Mouse (Mus musculus): ENCODE data around the gene Vmn1r66. TPM values are rescaled to one million over a fixed set of nuclear protein-coding genes. Genes with fewer than 3 reads are reported as not detected.
"Not testable (repeated sequence)": the region's sequence is repeated elsewhere in the genome, so short reads cannot be mapped to it uniquely, and the experiment has no call there.

The Vmn1r66 gene
- 0.04 and 0.05 TPM in 2 replicates for polyA plus RNA-seq (2012; rRNA removed)

GRCm38 (mm10) chr7:10277906-10278305 is at the start of gene Vmn1r66:
TSS of gene Vmn1r66 (minus strand) at chr7:10278006.
- TF ChIP-seq CTCF (IDR thresholded peaks at IDR 0.05; ENCODE audit: control insufficient read depth, insufficient read depth, insufficient replicate concordance, low read depth, low read length) (no peak), POLR2A (IDR thresholded peaks at IDR 0.05; ENCODE audit: control insufficient read depth, low read depth, low read length) (no peak)
- Histone ChIP-seq H3K4me3 (ENCODE audit: control insufficient read depth, low read depth, low read length) (no peak within 1 kb of the TSS), H3K27me3 (ENCODE audit: control insufficient read depth, insufficient read depth, low read length) (no peaks in the 10 kb centered on the region), H3K4me1 (ENCODE audit: control insufficient read depth, insufficient read depth, low read length) (no peaks in the 10 kb centered on the region), H3K27ac (ENCODE audit: control insufficient read depth, insufficient read depth, low read depth, low read length) (no peak within 1 kb of the TSS), H3K36me3 (ENCODE audit: control insufficient read depth, insufficient read depth, low read length) (no peaks in the 10 kb centered on the region)

GRCm38 (mm10) chr7:10325462-10325861 is 47.7 kb upstream of the Vmn1r66 start:
- H3K4me3 ChIP-seq (ENCODE audit: control insufficient read depth, low read depth, low read length); H3K27ac ChIP-seq (ENCODE audit: control insufficient read depth, insufficient read depth, low read depth, low read length); H3K27me3 ChIP-seq (ENCODE audit: control insufficient read depth, insufficient read depth, low read length); H3K36me3 ChIP-seq (ENCODE audit: control insufficient read depth, insufficient read depth, low read length); H3K4me1 ChIP-seq (ENCODE audit: control insufficient read depth, insufficient read depth, low read length): not testable (repeated sequence)

- H3K36me3 ChIP-seq (ENCODE audit: control insufficient read depth, insufficient read depth, low read length): no peaks in the 10 kb centered on the region
- H3K27me3 ChIP-seq (ENCODE audit: control insufficient read depth, insufficient read depth, low read length): no peaks in the 10 kb centered on the region
Measured at GRCm38 (mm10) chr7:10252075-10252474, 25.7 kb downstream of the Vmn1r66 start.

GRCm38 (mm10) chr7:10249146-10249545 is 28.7 kb downstream of the Vmn1r66 start:
- Histone ChIP-seq H3K36me3 (ENCODE audit: control insufficient read depth, insufficient read depth, low read length) (no peaks in the 10 kb centered on the region), H3K27ac (ENCODE audit: control insufficient read depth, insufficient read depth, low read depth, low read length) (no peak overlapping the region), H3K4me3 (ENCODE audit: control insufficient read depth, low read depth, low read length) (no peak overlapping the region), H3K4me1 (ENCODE audit: control insufficient read depth, insufficient read depth, low read length) (no peaks in the 10 kb centered on the region), H3K27me3 (ENCODE audit: control insufficient read depth, insufficient read depth, low read length) (no peaks in the 10 kb centered on the region)
- TF ChIP-seq POLR2A (IDR thresholded peaks at IDR 0.05; ENCODE audit: control insufficient read depth, low read depth, low read length) (no peak), CTCF (IDR thresholded peaks at IDR 0.05; ENCODE audit: control insufficient read depth, insufficient read depth, insufficient replicate concordance, low read depth, low read length) (no peak)

More at GRCm38 (mm10) chr7:10252075-10252474, 25.7 kb downstream of the Vmn1r66 start:
- TF ChIP-seq POLR2A (IDR thresholded peaks at IDR 0.05; ENCODE audit: control insufficient read depth, low read depth, low read length) (no peak), CTCF (IDR thresholded peaks at IDR 0.05; ENCODE audit: control insufficient read depth, insufficient read depth, insufficient replicate concordance, low read depth, low read length) (no peak)
- H3K4me3 ChIP-seq (ENCODE audit: control insufficient read depth, low read depth, low read length): no peak overlapping the region
- H3K4me1 ChIP-seq (ENCODE audit: control insufficient read depth, insufficient read depth, low read length): no peaks in the 10 kb centered on the region
- no peak overlapping the region for H3K27ac ChIP-seq (ENCODE audit: control insufficient read depth, insufficient read depth, low read depth, low read length)

Other genes with a start within 250 kb of the Vmn1r66 start
- not detected in 2 replicates for gene Vmn2r50, start 224.7 kb downstream of the Vmn1r66 start, polyA plus RNA-seq (2012; rRNA removed)
- not detected in 2 replicates for gene Vmn2r51, start 172.3 kb downstream of the Vmn1r66 start, polyA plus RNA-seq (2012; rRNA removed)
- not detected in 2 replicates for gene Vmn2r52, start 101.4 kb downstream of the Vmn1r66 start, polyA plus RNA-seq (2012; rRNA removed)
- gene Vmn1r67, start 165.3 kb upstream of the Vmn1r66 start, polyA plus RNA-seq (2012; rRNA removed): not detected in 2 replicates
- gene Zik1, start 217.4 kb upstream of the Vmn1r66 start, polyA plus RNA-seq (2012; rRNA removed): 0.55 and 0.83 TPM in 2 replicates